Mouse (Mus musculus) C2C12 (cell line): ENCODE data around the gene Slc26a3. TPM values are rescaled to one million over a fixed set of nuclear protein-coding genes. Genes with fewer than 3 reads are reported as not detected.
A peak's percentile ranks its signal among the peaks of the same experiment; 100 is the strongest.
"Not testable (repeated sequence)": the region's sequence is repeated elsewhere in the genome, so short reads cannot be mapped to it uniquely, and the experiment has no call there.

Experiments used
- H3K27me3 ChIP-seq: one replicate; pipeline ENCODE4 v1.6.1; 2011; ENCODE audit not compliant: control insufficient read depth, insufficient read depth, insufficient read length
- H3K36me3 ChIP-seq: one replicate; pipeline ENCODE4 v1.6.1; 2011; ENCODE audit not compliant: control insufficient read depth, insufficient read depth
- H3K4me3 ChIP-seq: one replicate; pipeline ENCODE4 v1.5.1; 2011; ENCODE audit warnings: mild to moderate bottlenecking, control low read depth; ENCODE audit not compliant: poor library complexity, insufficient read depth, severe bottlenecking
- H3K79me2 ChIP-seq: one replicate; pipeline ENCODE4 v1.6.1; 2011; ENCODE audit not compliant: control insufficient read depth, insufficient read depth
- H3K79me3 ChIP-seq: one replicate; pipeline ENCODE4 v1.6.1; 2011; ENCODE audit warnings: low read depth, control low read depth
- H3ac ChIP-seq: one replicate; pipeline ENCODE3; 2011; ENCODE audit warnings: low read depth; ENCODE audit not compliant: control insufficient read depth, insufficient read length
- CEBPB ChIP-seq: IDR thresholded peaks from one replicate; pipeline ENCODE4 v1.6.1; 2011; ENCODE audit warnings: low read depth, mild to moderate bottlenecking, control low read depth, moderate library complexity
- CTCF ChIP-seq: IDR thresholded peaks from one replicate; pipeline ENCODE4 v1.5.1; 2011; ENCODE audit not compliant: control insufficient read depth, insufficient read depth, insufficient read length
- FOSL1 ChIP-seq: IDR thresholded peaks from one replicate; pipeline ENCODE4 v1.8.0; 2011; ENCODE audit warnings: mild to moderate bottlenecking, low read length; ENCODE audit not compliant: poor library complexity, insufficient read depth, severe bottlenecking
- MAX ChIP-seq: IDR thresholded peaks from one replicate; pipeline ENCODE4 v1.6.1; 2011; ENCODE audit warnings: mild to moderate bottlenecking, control low read depth
- MYOD1 ChIP-seq: IDR thresholded peaks from one replicate; pipeline ENCODE4 v1.6.1; 2011; ENCODE audit warnings: low read depth; ENCODE audit not compliant: control insufficient read depth, insufficient read length
- MYOG ChIP-seq: IDR thresholded peaks from one replicate; pipeline ENCODE4 v1.6.1; 2011; ENCODE audit not compliant: control insufficient read depth, insufficient read length; ENCODE audit errors: extremely low read depth
- USF1 ChIP-seq: IDR thresholded peaks from one replicate; pipeline ENCODE4 v1.6.1; 2011; ENCODE audit warnings: low read depth, mild to moderate bottlenecking, control low read depth, moderate library complexity
- polyA plus RNA-seq: library from polyadenylated mRNA; unstranded; fragments of >200 nt; fragmentation: generic; extraction: Trizol; gene quantifications from one replicate; pipeline ENCODE4 v1.2.1, GENCODE M21; 2012; ENCODE audit warnings: missing spikeins

Slc26a3 gene
- polyA plus RNA-seq, 1 experiment, result not detected

- H3K79me3 ChIP-seq, result no peaks in the 10 kb centered on the region
- no peak overlapping the region for H3K4me3 ChIP-seq
- no peak for TF ChIP-seq MAX
- TF ChIP-seq FOSL1, result no peak
- TF ChIP-seq MYOG, result no peak
- no peak for TF ChIP-seq USF1
- no peak for TF ChIP-seq CTCF
- no peak for TF ChIP-seq CEBPB
- no peak for TF ChIP-seq MYOD1
- H3K36me3 ChIP-seq, result no peaks in the 10 kb centered on the region
- peaks cover 10% of the 10 kb centered on the region for H3K27me3 ChIP-seq
- no peaks in the 10 kb centered on the region for H3K79me2 ChIP-seq
- no peak overlapping the region for H3ac ChIP-seq
Measured at GRCm38 (mm10) chr12:31461371-31461770, 70.7 kb downstream of the Slc26a3 start.

DNA sequence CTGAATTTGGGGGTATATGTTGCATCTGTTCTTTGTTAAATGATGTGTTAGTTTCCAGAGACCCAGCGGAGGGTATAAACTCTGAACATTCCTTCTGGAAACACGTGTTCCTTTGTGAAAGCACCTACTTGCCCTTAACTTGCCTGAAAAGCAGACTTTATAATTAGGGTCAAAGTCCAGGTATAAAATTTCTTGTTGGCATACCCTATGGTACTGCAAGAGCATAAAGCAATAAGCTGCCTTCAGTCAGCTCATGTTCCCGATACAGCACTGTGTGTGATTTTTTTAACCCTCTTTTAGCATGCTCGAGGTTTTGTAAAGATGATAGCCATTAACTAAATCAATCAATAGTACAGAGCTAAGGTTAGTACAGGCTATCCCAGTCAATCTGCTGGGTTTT, 71.9 kb downstream of the Slc26a3 start:
- H3K79me3 ChIP-seq, result no peaks in the 10 kb centered on the region
- no peak overlapping the region for H3ac ChIP-seq
- H3K36me3 ChIP-seq, result no peaks in the 10 kb centered on the region
- H3K4me3 ChIP-seq, result no peak overlapping the region
- TF ChIP-seq MYOD1 (no peak), CTCF (no peak), CEBPB (no peak), USF1 (no peak), MAX (no peak), MYOG (no peak), FOSL1 (no peak)
- H3K79me2 ChIP-seq, result no peaks in the 10 kb centered on the region
- peaks cover 5% of the 10 kb centered on the region for H3K27me3 ChIP-seq

GRCm38 (mm10) chr12:31478182-31478581, 87.5 kb downstream of the Slc26a3 start:
- H3K27me3 ChIP-seq, H3K79me2 ChIP-seq, H3K79me3 ChIP-seq, H3K36me3 ChIP-seq, H3K4me3 ChIP-seq, H3ac ChIP-seq: not testable (repeated sequence)

GRCm38 (mm10) chr12:31486431-31486830, 95.8 kb downstream of the Slc26a3 start:
- H3ac ChIP-seq, result no peak overlapping the region
- no peaks in the 10 kb centered on the region for H3K79me3 ChIP-seq
- no peaks in the 10 kb centered on the region for H3K27me3 ChIP-seq
- no peak overlapping the region for H3K4me3 ChIP-seq
- no peaks in the 10 kb centered on the region for H3K79me2 ChIP-seq
- peaks cover 63% of the 10 kb centered on the region for H3K36me3 ChIP-seq
- TF ChIP-seq CEBPB, result no peak
- no peak for TF ChIP-seq MAX
- TF ChIP-seq CTCF, result no peak
- no peak for TF ChIP-seq FOSL1
- TF ChIP-seq MYOD1, result no peak
- no peak for TF ChIP-seq MYOG
- TF ChIP-seq USF1, result no peak

DNA sequence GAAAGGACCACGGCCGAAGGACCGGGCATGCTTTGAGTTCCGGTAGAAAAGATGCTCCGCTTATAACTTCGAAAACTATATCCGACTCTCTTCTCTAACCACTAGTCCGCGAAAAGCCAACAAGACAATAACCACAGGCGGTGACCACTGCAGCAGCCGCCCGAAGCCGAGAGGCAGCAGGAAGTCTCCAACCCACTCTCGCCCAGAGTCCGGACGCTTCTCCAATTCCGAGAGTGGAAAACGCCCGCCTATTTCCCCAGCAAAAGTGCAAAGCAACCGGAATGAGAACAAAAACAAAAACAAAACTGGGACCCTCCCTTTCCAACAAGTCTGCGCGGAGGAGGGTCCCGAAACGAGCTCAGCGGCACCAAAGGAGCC, 108.3 kb downstream of the Slc26a3 start:
- no peak for TF ChIP-seq CEBPB
- TF ChIP-seq MAX, result no peak
- no peak for TF ChIP-seq MYOD1
- TF ChIP-seq MYOG, result no peak
- no peak for TF ChIP-seq CTCF
- no peak for TF ChIP-seq FOSL1
- no peak for TF ChIP-seq USF1

DNA sequence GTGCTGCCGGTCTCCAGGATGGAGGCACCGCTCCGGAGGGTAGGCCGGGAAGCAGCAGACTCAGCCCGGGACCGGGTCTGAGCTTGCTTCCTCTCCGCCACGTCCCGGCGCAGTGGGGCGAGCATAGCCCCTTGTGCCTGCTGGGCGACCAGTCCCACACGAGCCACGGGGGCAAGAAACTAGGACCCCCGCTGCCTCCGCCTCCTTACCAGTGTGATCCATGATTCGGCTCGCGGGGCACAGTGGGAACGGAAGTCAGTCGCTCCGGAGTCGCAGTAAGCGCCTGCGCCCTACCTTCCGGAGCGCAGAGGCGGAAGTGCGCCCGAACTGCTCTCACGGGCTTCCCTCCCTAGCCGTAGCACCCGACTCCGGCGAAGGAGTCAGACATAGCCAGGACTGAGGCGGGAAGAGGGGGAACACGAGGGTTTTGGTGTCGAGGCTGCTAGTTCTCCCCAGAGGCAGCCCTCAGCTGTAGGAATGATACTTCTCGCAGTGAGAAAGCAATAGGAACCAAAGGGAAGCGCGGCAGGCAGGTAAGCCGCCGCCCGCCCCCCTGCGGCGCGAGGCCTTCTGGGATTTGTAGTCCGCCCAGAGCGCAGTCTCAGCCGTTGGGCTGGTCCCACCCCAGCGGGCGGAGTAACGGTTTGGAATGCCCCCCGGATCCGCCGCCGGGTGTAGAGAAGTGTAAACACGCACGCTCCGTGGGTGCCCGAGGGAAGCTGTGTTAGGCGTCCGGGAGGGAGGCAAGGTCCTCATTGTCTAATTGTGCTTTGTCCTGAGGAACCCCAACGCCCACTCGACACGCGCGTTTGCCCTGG, 108.9 kb downstream of the Slc26a3 start, which contains the start of gene Cbll1:
Cbll1 (minus strand) TSS at position 303 of the 818 bp plus-strand sequence.
- H3K4me3 ChIP-seq, result peak within 1 kb of the TSS; percentile 98
- H3ac ChIP-seq, result peak within 1 kb of the TSS; percentile 99
- TF ChIP-seq CEBPB (no peak), MYOG (no peak), MYOD1 (no peak), MAX (no peak), FOSL1 (no peak), CTCF (no peak), USF1 (no peak)
- H3K79me2 ChIP-seq, result peaks cover 48% of the 10 kb centered on the region
- peaks cover 42% of the 10 kb centered on the region for H3K79me3 ChIP-seq
- H3K36me3 ChIP-seq, result peaks cover 3% of the 10 kb centered on the region
- H3K27me3 ChIP-seq, result no peaks in the 10 kb centered on the region

More for the DNA sequence above, 108.3 kb downstream of the Slc26a3 start:
- Histone ChIP-seq H3K79me2 (peaks cover 54% of the 10 kb centered on the region), H3K79me3 (peaks cover 45% of the 10 kb centered on the region), H3ac (peak overlapping the region; percentile 99), H3K4me3 (peak overlapping the region; percentile 98), H3K36me3 (peaks cover 9% of the 10 kb centered on the region), H3K27me3 (no peaks in the 10 kb centered on the region)
